Mouse (Mus musculus): ENCODE measurements around the gene Psg25.

DNA sequence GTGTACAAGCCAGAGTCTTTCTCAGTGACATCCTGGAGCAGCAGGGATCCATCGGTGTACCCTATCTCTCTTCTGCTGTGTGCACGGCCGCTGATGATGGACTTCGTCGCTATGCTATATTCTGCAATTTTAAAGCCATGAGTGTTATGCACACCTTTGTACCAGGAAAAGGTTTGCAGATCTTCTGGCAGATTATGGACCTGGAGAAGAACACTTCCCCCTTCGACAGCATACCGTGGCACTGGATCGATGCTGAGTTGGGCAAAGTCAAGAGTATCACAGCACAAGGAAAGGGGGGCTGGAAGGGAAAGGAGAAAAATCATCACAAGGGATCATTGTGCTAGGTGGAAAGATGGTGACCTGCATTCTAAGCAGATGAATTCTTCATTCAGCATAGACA is 7.4 kb downstream of the Psg25 start:
- no peak for TF ChIP-seq GATA1 (IDR thresholded peaks at IDR 0.05; ENCODE audit: low read length)
- TF ChIP-seq TAL1 (IDR thresholded peaks at IDR 0.05; ENCODE audit: low read length): no peak
